Mouse (Mus musculus) cerebellum, adult 11 months (tissue): ENCODE data around the gene Ajuba.
"Not testable (repeated sequence)": the region's sequence is repeated elsewhere in the genome, so short reads cannot be mapped to it uniquely, and the experiment has no call there.

Experiments
- DNase-seq: peaks from one replicate; pipeline ENCODE4 v3.0.0; 2022

Gene Ajuba

DNA sequence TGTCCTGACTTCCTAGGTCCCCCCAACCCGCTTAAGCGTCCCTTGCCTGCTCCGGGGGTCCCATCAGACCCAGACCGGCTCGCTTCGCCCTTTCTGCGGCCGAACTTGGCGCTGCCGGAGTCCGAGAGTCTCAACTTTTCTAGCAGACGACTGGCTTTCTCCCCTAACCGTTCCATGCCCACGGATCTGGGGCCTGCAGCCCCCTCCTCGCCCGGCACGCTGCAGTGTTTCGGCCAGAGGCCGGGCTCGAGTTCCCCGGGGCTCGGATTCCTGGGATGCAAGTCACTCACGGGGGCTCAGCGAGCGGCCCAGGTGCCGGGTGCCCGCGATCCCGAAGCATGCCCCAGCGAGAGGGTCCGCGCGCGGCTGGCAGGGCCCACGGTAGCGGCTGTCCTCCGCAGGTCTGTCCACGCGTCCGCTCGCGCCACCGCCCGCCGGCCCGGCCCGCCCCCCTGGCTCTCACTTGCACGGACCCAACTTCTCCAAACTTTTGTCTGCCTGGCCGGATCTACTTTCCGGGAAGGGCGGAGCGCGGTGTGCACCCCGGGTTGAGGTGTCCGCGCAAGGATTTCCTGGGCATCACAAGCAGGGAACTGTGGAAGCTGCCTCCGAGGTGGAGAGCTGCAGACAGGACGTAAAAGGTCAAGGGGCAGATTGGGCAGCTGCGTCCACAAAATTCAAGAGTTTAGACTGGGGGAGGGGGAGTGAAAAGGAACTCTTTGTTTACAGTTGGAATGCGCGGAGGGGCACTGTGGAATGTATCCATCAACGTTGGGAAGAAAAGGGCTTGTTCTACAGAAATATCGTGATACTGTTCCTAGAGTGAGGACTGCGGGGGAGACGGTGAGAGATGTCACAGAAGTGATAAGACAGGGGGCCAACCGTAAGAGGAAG lies at the start of gene Ajuba:
TSS of gene Ajuba (minus strand) at position 470 of the 894 bp plus-strand sequence.
- no peak for DNase-seq

DNA sequence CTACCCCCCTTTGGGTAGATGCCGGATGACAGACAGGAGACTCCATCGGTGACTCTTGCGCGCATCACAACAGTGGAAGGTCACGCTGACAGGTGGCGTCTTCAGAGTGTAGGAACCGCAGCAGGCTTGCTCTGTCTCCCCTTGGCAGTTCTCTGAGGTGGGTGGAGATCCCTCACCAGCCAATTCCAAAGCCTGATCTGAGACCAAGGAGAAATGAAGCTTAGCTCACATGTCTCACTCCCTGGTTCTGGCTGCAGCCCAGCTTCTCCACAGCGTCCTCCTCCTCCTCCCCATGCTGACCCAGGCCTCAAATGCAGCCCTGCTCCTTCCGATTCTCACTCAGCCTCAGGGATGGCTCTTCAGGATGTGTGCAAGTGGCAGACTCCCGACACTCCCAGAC lies 47.6 kb upstream of the Ajuba start:
- no peak for DNase-seq

GRCm38 (mm10) chr14:54623334-54623733 lies 46.0 kb upstream of the Ajuba start:
- no peak for DNase-seq

DNA sequence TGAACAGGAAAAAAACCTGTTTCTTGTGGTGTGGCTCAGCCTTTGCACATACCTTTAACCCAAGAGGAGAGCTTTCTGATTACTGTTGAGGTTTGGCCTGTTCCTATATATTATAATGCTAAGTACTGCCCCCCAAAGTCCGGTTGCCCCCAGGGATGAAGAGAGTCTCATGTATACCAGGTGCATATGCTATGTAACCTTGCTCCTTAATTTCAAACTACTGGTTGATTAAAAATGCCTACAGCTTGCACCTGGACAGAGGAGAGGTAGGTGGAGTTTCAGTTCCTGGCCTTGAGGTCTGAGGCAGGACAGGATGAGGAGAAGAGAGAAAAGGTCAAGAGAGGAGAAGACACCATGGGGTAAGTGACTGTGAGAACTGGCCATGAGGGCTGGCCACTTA lies 43.8 kb upstream of the Ajuba start, which contains the start of gene Psmb11:
TSS of gene Psmb11 (plus strand) at position 301 of the 400 bp plus-strand sequence.
- DNase-seq, result no peak

DNA sequence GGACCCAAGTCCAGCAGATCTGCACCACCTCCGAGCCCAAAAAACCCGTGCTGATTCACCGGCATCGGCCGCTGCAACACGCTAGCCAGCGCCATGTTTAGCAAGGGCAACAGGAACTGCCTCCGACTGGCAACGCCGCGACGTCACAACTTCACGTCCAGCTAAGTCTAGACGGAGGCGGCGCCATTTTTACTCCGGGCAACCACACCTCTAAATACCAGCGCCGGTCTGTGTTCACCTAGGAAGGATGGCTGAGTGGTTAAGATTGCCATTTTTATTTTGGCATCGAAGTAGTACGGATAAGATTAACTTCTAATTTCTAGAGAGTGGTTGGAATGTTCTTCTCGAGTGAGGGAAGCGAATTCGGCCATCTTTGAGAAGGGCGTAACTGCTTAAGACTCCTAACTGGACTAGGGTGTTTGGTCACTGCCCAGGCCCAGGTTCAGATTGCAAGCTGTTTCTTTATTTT lies 40.6 kb upstream of the Ajuba start, which contains the start of gene Psmb5:
TSS of gene Psmb5 (minus strand) at position 126 of the 469 bp plus-strand sequence.
- DNase-seq, result peak; percentile 88

DNA sequence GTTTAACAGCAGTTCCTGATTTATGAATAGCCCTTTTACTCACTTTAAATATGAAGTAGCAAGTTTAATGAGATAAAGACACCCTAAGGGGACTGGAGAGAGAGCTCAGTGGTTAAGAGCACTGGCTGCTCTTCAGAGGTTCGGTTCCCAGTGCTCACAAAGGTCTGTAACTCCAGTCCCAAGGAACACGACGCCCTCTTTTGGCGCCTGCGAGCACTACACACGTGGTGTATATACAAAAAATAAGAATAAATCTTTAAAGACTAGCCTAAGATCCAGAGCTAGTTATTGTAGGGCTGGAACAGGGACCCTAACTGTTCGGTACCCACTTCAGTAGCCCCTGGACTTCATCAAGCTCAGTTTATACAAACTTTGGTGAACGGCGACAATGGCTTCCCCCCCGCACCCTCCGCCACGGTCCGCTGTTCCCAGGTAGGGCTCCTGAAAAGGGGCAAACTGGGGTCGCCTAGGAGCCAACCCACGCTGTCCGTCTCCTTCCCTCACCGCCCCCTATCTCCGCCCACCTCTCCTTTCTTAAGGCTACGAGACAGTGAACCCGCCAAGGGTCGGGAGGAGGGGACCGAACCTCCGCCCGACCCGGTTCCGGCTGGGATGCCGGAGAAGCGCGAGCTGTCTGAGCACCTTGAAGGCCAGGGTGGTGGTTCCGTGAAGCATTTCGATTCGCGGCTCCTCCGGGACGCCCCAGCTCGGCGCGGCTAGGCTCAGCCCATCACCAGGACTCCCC lies 40.0 kb upstream of the Ajuba start:
- DNase-seq, result no peak

DNA sequence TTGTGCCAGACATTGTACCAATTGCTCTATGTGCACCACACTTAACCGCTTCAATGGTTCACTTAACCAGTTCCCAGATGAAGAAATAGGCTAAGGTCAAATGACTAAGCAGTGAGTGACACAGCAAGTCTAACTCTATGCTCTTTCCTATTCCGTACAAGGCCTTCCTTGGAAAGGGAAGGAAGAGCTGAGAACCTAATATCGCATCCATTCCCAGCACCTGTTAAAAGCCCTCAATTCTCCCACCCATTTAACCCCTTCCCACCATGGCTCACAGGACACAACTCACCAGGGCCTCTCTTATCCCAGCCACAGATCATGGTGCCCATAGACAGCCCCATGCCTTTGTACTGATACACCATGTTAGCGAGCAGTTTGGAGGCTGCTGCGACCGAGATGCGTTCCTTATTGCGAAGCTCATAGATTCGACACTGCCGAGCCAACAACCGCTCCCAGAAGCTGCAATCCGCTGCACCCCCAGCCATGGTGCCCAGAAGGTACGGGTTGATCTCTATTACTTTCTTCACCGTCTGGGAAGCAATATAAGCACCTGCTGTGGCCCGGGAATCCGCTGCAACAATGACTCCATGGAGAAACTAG lies 39.0 kb upstream of the Ajuba start:
- no peak for DNase-seq

GRCm38 (mm10) chr14:54614130-54614529 lies 36.8 kb upstream of the Ajuba start:
- not testable (repeated sequence) for DNase-seq

- no peak for DNase-seq
These were observed 33.3 kb upstream of the Ajuba start for GRCm38 (mm10) chr14:54610648-54611047.

DNA sequence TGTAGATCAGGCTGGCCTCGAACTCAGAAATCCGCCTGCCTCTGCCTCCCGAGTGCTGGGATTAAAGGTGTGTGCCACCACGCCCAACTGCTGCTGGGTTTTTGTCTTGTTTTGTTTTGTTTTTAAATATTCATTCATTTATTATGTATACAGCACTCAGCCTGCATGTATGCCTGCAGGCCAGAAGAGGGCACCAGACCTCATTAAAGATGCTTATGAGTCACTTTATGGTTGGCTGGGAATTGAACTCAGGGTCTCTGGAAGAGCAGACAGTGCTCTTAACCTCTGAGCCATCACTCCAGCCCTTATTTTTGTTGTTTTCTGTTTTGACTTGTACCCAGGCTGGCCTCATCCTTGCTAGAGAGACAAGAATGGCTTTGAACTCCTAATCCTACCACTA lies 32.6 kb upstream of the Ajuba start:
- no peak for DNase-seq

DNA sequence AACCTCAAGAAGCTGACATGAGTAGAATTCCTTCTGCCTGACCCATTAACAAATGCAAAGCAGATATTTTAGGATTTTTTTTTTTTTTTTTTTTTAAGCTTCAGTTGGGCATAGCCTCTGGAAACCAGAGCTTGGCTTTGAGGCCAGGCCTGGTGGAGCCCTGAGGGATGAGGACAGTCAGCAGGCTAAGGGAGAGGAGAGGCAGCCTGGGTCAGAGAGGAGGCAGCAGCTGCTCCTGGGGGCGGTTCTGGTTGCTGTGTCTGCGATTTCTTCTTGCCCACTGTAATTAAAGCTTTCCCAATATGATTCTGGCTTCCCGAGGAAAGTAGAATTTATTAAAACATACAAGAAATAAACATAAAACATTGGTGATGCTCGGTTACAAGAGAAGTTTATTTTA lies 31.9 kb upstream of the Ajuba start:
- no peak for DNase-seq

DNA sequence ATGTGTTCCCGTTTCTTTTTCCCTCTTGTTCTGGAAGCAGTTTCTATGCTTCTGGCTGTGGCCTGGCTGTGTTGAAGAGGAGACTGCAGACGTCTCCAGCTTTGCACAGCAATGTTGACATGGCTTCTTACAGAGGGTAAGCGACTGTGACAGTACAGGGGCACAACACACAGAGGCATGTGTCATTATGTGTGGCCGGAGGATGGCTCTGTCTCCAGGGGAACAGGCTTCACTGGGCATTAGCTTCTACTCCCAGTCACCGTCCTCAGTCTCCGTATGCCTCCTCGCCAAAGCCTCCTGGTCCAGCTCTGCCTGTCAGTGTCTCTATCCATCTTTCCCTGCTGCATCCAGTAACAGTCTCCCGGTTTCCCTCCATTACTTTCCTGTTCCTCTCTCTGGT lies 29.9 kb upstream of the Ajuba start:
- no peak for DNase-seq

DNA sequence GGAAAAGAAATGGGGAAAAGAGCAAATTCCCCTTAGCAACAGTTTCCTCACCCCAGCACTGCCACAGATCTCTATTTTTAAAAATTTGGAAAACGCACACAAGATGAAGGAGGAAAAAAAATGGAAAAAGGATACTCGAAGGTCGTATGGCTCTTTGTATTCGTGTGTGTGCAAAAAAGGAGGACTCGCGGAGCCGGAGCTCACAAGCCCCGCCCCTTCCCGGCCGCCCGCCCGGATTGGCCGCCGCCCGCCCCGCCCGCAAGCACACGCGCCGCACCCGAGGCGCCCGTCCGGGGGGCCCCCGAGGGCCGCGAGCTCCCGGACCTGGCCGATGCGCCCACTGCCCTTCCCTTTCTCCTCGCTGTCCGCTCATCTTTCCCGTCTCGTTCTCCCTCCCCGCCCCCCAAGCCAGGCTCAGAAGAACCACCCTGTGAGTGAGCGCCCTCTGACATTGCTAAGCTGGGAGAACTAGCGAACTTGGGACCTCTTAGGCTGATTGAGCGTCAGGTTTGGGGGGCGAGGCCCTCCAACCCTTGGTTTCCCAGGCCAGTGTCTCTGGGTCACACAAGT lies 28.5 kb upstream of the Ajuba start, which contains the start of gene 4931414P19Rik:
TSS of gene 4931414P19Rik (minus strand) at position 242 of the 570 bp plus-strand sequence.
- DNase-seq, result peak; percentile 70

- peak; percentile 30 for DNase-seq
These were observed 26.3 kb upstream of the Ajuba start for GRCm38 (mm10) chr14:54603686-54604085.

GRCm38 (mm10) chr14:54603038-54603654 lies 25.8 kb upstream of the Ajuba start:
- peak; percentile 96 for DNase-seq

- peak; percentile 29 for DNase-seq
These were observed 25.3 kb upstream of the Ajuba start for GRCm38 (mm10) chr14:54602613-54603012.

DNA sequence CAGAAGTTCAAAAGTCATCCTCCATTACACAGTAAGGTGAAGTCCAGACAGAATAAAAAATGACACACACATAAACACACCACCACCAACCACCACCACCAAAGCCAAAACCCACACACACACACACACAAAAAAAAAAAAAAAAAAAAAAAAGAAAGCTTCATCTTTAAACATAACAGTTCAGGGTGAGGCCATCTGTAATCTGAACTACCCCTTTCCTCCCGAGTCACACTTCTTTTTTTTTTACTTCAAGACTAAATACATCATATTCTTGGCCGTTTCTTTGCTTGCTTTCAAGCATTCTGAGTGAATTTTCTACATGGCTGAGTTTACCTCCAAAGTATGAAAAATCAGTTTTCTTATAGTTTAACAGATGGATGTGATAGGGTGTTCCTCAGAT lies 24.2 kb upstream of the Ajuba start:
- DNase-seq, result no peak

GRCm38 (mm10) chr14:54597084-54597483 lies 19.7 kb upstream of the Ajuba start:
- DNase-seq, result no peak

DNA sequence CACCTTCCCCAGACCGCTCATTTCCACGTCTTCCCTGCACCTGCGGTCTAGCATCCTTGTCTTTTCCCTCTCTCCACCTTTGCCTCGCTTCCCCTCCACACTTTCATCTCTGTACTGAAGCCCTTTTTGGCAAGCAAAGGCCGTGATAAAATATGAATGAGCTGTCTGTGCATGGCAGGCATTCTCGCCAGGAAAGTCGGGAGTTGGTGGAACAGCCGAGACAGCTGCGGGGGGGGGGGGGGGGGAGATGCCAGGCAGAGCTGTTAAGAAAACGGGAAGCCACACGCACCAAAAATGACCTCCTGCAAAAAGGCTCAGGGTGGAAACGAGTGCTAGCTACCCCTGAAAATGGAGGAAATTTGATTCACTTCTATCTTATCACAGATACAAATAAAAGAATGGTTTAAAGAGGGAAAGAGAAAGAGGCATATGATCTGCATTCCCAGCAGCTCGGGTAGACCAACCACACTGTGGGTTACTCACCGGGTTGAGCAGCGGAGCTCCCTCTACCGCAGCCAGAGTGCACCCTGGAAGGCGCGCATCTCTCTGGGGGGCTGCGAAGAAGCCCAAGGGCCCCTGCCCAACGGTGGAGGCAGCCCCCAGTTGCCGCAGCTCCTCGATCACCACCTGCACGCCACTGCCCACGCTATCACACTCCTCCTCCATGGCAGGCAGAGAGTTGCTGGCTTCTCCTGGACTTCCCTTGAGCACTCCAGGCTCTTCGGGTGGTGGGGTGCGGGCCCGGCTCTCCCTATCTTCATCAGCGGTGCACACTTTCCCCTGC lies 17.5 kb upstream of the Ajuba start:
- no peak for DNase-seq

- DNase-seq, result no peak
These were observed 16.7 kb upstream of the Ajuba start for GRCm38 (mm10) chr14:54594055-54594454.

GRCm38 (mm10) chr14:54592319-54592934 lies 15.1 kb upstream of the Ajuba start:
- DNase-seq, result no peak
